Mouse (Mus musculus) spleen, adult 2 months (tissue): ENCODE data around the gene Mocs2. TPM values are rescaled to one million over a fixed set of nuclear protein-coding genes. Genes with fewer than 3 reads are reported as not detected.

ENCODE experiments used
- DNase-seq, 2 experiments: peaks; one replicate each; pipeline versions ENCODE4 v3.0.0 to v3.0.0-alpha.2; 2012 to 2021; ENCODE audit warnings: low spot score in 2 of 2, low read depth in 1 of 2
- H3K27ac ChIP-seq: fragments of 200-500 bp; 2 replicates; pipeline ENCODE4 v1.5.1; 2012; ENCODE audit warnings: low read length, inconsistent platforms; ENCODE audit not compliant: insufficient read depth
- H3K27me3 ChIP-seq: fragments of 200-500 bp; 2 replicates; pipeline ENCODE4 v1.6.1; 2012; ENCODE audit warnings: mild to moderate bottlenecking, moderate library complexity, low read length, inconsistent platforms; ENCODE audit not compliant: control insufficient read depth, insufficient read depth
- H3K36me3 ChIP-seq: fragments of 200-500 bp; 2 replicates; pipeline ENCODE4 v1.6.1; 2012; ENCODE audit warnings: mild to moderate bottlenecking, low read length, inconsistent platforms; ENCODE audit not compliant: control insufficient read depth, insufficient read depth
- H3K4me1 ChIP-seq: fragments of 200-500 bp; 2 replicates; pipeline ENCODE4 v1.6.1; 2011; ENCODE audit warnings: inconsistent platforms; ENCODE audit not compliant: control insufficient read depth, insufficient read depth, insufficient read length
- H3K4me3 ChIP-seq: fragments of 200-500 bp; 2 replicates; pipeline ENCODE4 v1.5.1; 2011; ENCODE audit warnings: mild to moderate bottlenecking, inconsistent platforms; ENCODE audit not compliant: insufficient read depth, insufficient read length; ENCODE audit errors: extremely low read depth
- CTCF ChIP-seq: fragments of 200-500 bp; IDR thresholded peaks from 2 replicates; pipeline ENCODE4 v1.5.1; 2011; ENCODE audit warnings: mild to moderate bottlenecking, inconsistent platforms; ENCODE audit not compliant: insufficient read depth, insufficient read length, insufficient replicate concordance; ENCODE audit errors: extremely low read depth
- POLR2A ChIP-seq: fragments of 200-500 bp; IDR thresholded peaks from 2 replicates; pipeline ENCODE4 v1.6.1; 2011; ENCODE audit warnings: low read depth, low read length, inconsistent platforms
- WGBS: fragments of 180-500 bp; shearing (Covaris S2); methylation state at CpG from one replicate; pipeline ENCODE4 v1.1.7; 2018; 5-methylcytosine and 5-hydroxymethylcytosine counted together
- polyA plus RNA-seq: library from polyadenylated mRNA; depleted of rRNA; stranded (reverse); fragments of >200 nt; gene quantifications from 2 replicates; pipeline ENCODE4 v1.2.3, GENCODE M21; 2012

Mocs2 gene
- polyA plus RNA-seq, 1 experiment = 6.2 TPM

DNA sequence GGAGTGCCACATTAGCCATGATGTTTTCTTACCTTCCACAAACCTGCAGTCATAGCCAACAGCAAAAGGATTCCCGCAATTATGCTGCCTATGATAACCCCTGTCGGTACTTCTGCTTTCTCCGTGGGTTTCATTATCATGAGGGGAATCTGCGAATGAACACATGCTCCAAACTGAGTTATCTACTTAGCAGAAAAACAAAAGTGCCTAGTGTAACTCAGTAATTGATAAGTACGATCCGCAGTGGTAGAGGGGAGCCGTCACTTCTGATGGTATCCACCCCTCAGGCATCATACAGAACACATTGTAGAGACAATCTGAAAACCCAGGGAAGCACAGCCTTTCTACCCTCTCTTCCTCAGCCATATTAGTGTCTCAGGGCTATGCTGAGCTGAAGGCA is 19.0 kb downstream of the Mocs2 start:
- 41% methylated on average over 7 of the region's 7 CpGs for WGBS
- DNase-seq = no peak
- TF ChIP-seq POLR2A (no peak), CTCF (no peak)

DNA sequence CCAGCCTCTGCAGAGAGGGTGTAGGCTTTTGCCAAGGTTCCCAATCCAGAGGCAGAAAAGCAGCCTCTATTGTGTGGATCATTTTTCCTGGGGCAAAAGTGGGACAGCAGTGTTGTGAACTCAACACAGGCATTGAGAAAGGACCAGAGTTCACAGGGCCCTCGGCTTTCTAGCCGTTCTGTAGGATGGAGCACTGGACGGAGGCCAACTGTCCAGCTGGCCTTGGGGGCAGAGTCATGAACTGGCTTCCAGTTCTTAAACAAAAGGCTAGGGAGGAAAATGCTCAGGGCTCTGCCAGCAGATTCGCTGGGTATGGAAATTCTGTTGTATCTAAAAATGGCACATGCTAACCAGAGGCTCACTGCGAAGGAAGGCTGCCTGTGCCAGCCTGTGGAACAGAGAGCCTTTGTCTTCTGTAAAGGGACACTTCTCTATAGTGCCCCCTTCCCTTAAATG is 20.5 kb downstream of the Mocs2 start:
- H3K4me1 ChIP-seq = peaks cover 11% of the 10 kb centered on the region
- no peak overlapping the region for H3K27ac ChIP-seq
- 0 out of 2 replicates have a peak, but pooled peaks cover 2% of the 10 kb centered on the region for H3K36me3 ChIP-seq
- no peak overlapping the region for H3K4me3 ChIP-seq
- no peaks in the 10 kb centered on the region for H3K27me3 ChIP-seq
- DNase-seq = no peak
- 85% methylated on average over 5 of the region's 5 CpGs for WGBS
- no peak for TF ChIP-seq POLR2A
- no peak for TF ChIP-seq CTCF

More for the DNA sequence above, 19.0 kb downstream of the Mocs2 start:
- H3K4me3 ChIP-seq = no peak overlapping the region
- peaks cover 13% of the 10 kb centered on the region for H3K4me1 ChIP-seq
- 0 out of 2 replicates have a peak, but pooled peaks cover 2% of the 10 kb centered on the region for H3K36me3 ChIP-seq
- no peak overlapping the region for H3K27ac ChIP-seq
- no peaks in the 10 kb centered on the region for H3K27me3 ChIP-seq

DNA sequence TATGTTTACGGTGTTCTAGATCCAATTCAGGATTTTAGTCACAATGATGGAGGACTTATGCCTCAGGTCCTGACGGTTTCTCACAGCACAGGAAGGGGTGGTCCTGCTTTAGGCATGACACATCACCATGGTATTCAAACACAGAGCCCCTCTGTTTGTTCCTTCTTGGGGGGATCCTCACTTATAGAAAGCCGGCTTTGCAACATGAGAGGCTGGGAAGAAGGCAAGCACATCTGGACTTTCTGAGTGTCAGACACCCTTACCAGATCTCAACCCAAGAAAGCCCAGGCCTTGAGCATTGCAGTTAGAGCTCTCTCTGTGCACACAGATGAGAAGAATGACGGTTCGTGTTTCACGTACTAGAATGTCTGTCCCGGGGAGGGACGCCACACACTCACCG is 21.1 kb downstream of the Mocs2 start:
- Histone ChIP-seq H3K4me3 (no peak overlapping the region), H3K36me3 (0 out of 2 replicates have a peak, but pooled peaks cover 2% of the 10 kb centered on the region), H3K27ac (no peak overlapping the region), H3K4me1 (peaks cover 8% of the 10 kb centered on the region), H3K27me3 (no peaks in the 10 kb centered on the region)
- no peak for TF ChIP-seq CTCF
- no peak for TF ChIP-seq POLR2A
- WGBS = 89% methylated on average over 9 of the region's 9 CpGs
- no peak for DNase-seq

DNA sequence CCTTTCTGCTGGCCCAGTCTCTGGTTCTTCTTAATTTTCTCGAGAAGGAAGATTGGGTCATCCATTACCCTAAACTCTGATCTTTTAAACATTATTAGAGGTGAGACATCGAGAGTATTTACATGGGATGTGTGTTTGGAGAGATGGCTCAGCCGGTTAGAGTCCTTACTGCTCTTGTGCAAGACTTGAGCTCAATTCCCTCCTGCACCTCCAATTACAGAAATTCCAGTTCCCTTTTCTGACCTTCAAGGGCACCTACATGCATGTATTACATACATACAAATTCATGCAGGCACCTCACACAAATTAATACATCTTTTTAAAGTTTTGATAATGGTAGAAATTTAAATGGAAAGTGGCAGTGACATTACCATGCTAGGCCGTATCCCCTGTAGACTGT is 22.5 kb downstream of the Mocs2 start:
- TF ChIP-seq CTCF (no peak), POLR2A (no peak)
- Histone ChIP-seq H3K27ac (no peak overlapping the region), H3K4me1 (no peaks in the 10 kb centered on the region), H3K27me3 (no peaks in the 10 kb centered on the region), H3K4me3 (no peak overlapping the region), H3K36me3 (0 out of 2 replicates have a peak, but pooled peaks cover 2% of the 10 kb centered on the region)
- WGBS = 86% methylated on average over 4 of the region's 4 CpGs
- no peak for DNase-seq

DNA sequence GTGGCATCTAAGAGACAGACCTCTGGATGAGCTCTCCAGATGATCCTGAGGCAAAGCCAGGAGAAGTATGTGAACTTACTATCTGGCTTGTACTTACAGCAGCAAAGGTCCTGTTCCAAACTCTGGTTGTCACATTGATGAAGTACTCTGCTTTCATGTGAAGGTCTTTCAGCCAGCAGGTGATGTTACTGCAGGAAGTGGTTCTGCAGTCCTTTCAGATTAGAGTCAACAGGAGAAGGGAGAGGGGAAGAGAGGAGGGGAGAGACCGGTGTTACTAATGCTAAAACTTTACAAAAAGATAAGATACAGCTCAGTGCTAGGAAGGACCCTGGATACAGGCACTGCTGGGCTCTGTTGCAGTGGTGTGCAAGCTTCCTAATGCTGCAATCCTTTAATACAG is 25.3 kb downstream of the Mocs2 start:
- Histone ChIP-seq H3K4me3 (no peak overlapping the region), H3K27ac (no peak overlapping the region; the same call in 1 of the 2 replicates), H3K27me3 (no peaks in the 10 kb centered on the region), H3K36me3 (no peaks in the 10 kb centered on the region), H3K4me1 (no peaks in the 10 kb centered on the region; the same call in 1 of the 2 replicates)
- DNase-seq = no peak
- TF ChIP-seq POLR2A (no peak), CTCF (no peak)
- WGBS = 7% methylated on average over 1 of the region's 1 CpGs

DNA sequence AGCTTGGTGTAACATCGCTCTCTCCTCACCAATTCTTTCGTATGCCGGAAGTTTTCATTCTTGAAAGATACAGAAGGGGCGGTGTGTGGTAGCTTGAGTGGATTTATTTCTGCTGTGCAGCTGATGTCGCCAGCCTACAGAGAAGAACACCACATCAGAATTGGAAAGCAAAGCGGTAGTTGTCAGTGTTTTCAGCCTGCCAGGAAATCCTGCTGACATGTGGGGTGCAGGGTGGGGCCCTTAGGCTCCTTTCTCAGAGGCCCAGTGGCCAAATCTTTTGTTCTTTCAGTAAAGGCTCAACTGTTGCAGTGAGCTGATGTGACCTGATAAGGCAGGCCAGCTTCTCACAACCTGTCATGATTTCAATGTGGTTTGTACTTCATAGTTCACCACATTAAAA is 27.8 kb downstream of the Mocs2 start:
- Histone ChIP-seq H3K27me3 (no peaks in the 10 kb centered on the region), H3K4me1 (no peaks in the 10 kb centered on the region; the same call in 1 of the 2 replicates), H3K4me3 (no peak overlapping the region), H3K27ac (peak overlapping the region; percentile 48), H3K36me3 (no peaks in the 10 kb centered on the region)
- no peak for TF ChIP-seq POLR2A
- no peak for TF ChIP-seq CTCF
- WGBS = 25% methylated on average over 6 of the region's 6 CpGs
- DNase-seq = peak; percentile 28 to 36

DNA sequence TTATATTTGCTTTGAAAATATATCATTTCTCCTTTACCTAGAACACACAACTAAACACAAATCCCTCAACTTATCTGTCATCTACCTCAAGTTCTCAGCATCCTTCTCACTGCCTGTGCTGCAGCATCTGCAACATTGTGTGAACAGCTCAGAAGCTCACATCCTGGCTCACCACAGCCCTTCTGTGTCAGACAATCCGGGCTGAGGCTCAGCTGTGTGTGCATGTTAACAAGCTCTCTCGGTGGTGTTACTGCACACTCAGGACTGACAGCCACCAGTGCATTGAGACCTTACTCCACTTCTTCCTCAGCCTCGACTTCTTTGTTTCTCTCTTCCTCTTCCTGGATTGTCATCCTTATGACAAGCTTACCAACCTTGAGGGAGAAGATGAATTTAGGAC is 30.9 kb downstream of the Mocs2 start:
- Histone ChIP-seq H3K4me1 (no peaks in the 10 kb centered on the region; the same call in 1 of the 2 replicates), H3K36me3 (no peaks in the 10 kb centered on the region), H3K27ac (no peak overlapping the region), H3K27me3 (no peaks in the 10 kb centered on the region), H3K4me3 (no peak overlapping the region)
- DNase-seq = no peak
- TF ChIP-seq POLR2A (no peak), CTCF (no peak)
- 41% methylated on average over 3 of the region's 3 CpGs for WGBS
